ENCODE assay signal across 9 mouse cellular contexts in the genomic region with DNA sequence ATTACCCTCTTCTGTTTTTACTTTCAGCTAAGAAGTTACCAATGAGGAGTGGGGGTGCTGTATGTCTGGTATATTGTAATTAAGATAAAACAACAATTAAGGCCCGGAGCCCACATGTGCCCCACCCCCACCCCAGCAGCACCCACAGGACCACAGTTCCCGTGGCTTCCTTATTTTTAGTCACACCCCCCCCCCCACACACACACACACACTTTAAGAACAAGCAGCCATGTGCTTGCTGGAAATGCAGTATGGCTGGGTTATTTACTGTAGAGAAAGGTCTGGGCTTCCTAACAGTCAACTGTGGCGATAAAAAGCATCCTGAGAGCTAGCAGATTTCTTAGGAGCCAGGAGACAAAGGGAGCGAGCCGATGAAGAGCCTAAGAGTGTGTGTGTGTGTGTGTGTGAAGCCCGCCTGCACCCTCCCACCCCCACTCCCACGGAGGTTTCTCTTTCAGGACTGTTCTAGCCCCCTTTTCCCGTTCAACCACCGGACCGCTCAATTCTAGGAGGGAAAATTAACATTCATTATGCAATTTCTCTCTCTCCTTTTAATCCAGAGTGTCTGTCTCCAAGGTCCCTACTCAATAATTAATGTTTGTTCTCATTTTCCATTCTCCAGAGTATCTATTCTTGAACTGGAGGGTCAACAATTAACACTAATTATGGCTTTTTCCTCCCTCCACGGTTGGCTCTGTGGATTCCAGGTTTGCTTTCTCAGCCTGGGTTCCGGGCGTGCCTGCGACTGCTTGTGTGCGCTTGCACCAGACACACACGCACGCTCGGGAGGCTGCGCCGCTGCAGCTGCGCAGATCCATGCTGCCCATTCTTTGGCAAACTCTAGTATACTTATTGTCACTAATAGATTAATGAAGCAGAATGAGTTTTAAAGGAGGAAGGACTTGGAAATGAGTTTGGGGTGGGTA. TPM values are rescaled to one million over a fixed set of nuclear protein-coding genes. Genes with fewer than 3 reads are reported as not detected.
DNase-seq lines count a peak whose midpoint lies in the region; ATAC-seq lines count a peak whose summit lies in the region.
"Had no signal": no experiment of that assay in that cellular context is flagged by ENCODE, and none has a peak within 500 bp of the region (broad histone marks: within the 10 kb centered on the region; RNA-seq: fewer than 3 reads in every experiment).

No protein-coding gene starts in this region.

- H3K4me3 ChIP-seq in liver, embryonic 11.5 days (ENCODE audit: low read depth, low read length) = no peak overlapping the region
- no peak overlapping the region for H3K4me3 ChIP-seq in liver, embryonic 12.5 days

- ATAC-seq in liver, embryonic 11.5 days (replicated peaks; ENCODE audit: low FRiP score) = no peak
- no peak for ATAC-seq in liver, embryonic 12.5 days

- intact Hi-C loops in left cerebral cortex, postnatal 25 days (cut with DNase I) = no loop called here

- 55% methylated on average over 21 of the region's 21 CpGs for WGBS in liver, embryonic 11.5 days
- WGBS in liver, embryonic 12.5 days (ENCODE audit: insufficient replicate concordance) = 60% methylated on average over 21 of the region's 21 CpGs

- H3K4me2 ChIP-seq in liver, embryonic 11.5 days = peak overlapping the region; percentile 26; the same call in 1 of the 2 replicates
- no peak overlapping the region for H3K4me2 ChIP-seq in liver, embryonic 12.5 days

- no peak overlapping the region for H3K27ac ChIP-seq in liver, embryonic 11.5 days (ENCODE audit: low read depth, low read length)
- H3K27ac ChIP-seq in liver, embryonic 12.5 days = no peak overlapping the region

- no peaks in the 10 kb centered on the region for H3K36me3 ChIP-seq in liver, embryonic 11.5 days (ENCODE audit: control insufficient read depth, insufficient read depth, low read length)
- no peaks in the 10 kb centered on the region for H3K36me3 ChIP-seq in liver, embryonic 12.5 days

- no peak overlapping the region for H3K9ac ChIP-seq in liver, embryonic 11.5 days (ENCODE audit: low read depth, low read length)
- H3K9ac ChIP-seq in liver, embryonic 12.5 days = no peak overlapping the region

- H3K9me3 ChIP-seq in liver, embryonic 11.5 days (ENCODE audit: control insufficient read depth, low read length) = no peaks in the 10 kb centered on the region
- H3K9me3 ChIP-seq in liver, embryonic 12.5 days (replicated peaks) = no peaks in the 10 kb centered on the region

- peak; percentile 15 for DNase-seq in adrenal gland, adult 2 months
- no peak for DNase-seq in adrenal gland, adult (ENCODE audit: inconsistent age in 2 of 2, low spot score in 1 of 2)
- DNase-seq in liver, embryonic 11.5 days (ENCODE audit: low spot score) = no peak
- DNase-seq in left cerebral cortex, postnatal 25 days (ENCODE audit: low spot score in 2 of 2) = peak; percentile 43 to 50
- peak; percentile 42 for DNase-seq in right cerebral cortex, postnatal 14 days
- no peak for DNase-seq in liver
- DNase-seq in adrenal gland, adult 8-10 months = no peak

- H3K27me3 ChIP-seq in liver, embryonic 11.5 days (replicated peaks; ENCODE audit: control insufficient read depth, insufficient read depth, low read length) = no peaks in the 10 kb centered on the region
- no peaks in the 10 kb centered on the region for H3K27me3 ChIP-seq in liver, embryonic 12.5 days (replicated peaks)

- H3K4me1 ChIP-seq in liver, embryonic 11.5 days (replicated peaks; ENCODE audit: control insufficient read depth, insufficient read depth, low read length) = no peaks in the 10 kb centered on the region; the same call in 1 of the 2 replicates
- no peaks in the 10 kb centered on the region for H3K4me1 ChIP-seq in liver, embryonic 12.5 days

RNA-seq across cellular contexts. Expression of a gene that starts 58.5 kb away (rescaled TPM):
- total RNA-seq in adrenal gland, adult 2 months (2021) = 10 to 100 TPM in 1 of 2 experiments, 1 to 10 TPM in 1; 1.4 to 40.9 TPM
- 0.46 and 0.83 TPM in 2 replicates for polyA plus RNA-seq in adrenal gland, adult 2 months (2012; rRNA removed)
- 0.14 and 0.22 TPM in 2 replicates for polyA plus RNA-seq in liver, embryonic 11.5 days (2014; fragmentation: Nextera tagmentation; extraction: Ambion mirVana)
- not detected in 2 replicates for polyA plus RNA-seq in liver, embryonic 12.5 days (2016; fragmentation: Nextera tagmentation; extraction: Ambion mirVana)
- 1 to 10 TPM; 8.3 to 9.2 TPM for total RNA-seq in left cerebral cortex, postnatal 25 days (2021)
- 10 to 100 TPM in 2 of 4 experiments, 1 to 10 TPM in 2; 2.2 to 59.5 (median 23.9) TPM for total RNA-seq in adrenal gland, adult 8-10 months (2022)
- polyA plus RNA-seq: liver, embryonic 16.5 days had no signal

Comparison
In these comparisons a context has a peak if more than half of its experiments do, and no peak if none do; other contexts are left out.
1. DNase-seq: peak in adrenal gland, adult 2 months (single experiment), left cerebral cortex, postnatal 25 days (2 of 2) and right cerebral cortex, postnatal 14 days (single experiment); none in adrenal gland, adult (0 of 2), liver, embryonic 11.5 days (single experiment), liver (single experiment) and adrenal gland, adult 8-10 months (single experiment).